Mouse (Mus musculus) thymus, adult 2 months (tissue): ENCODE measurements around the gene Fbxl16. TPM values are rescaled to one million over a fixed set of nuclear protein-coding genes. Genes with fewer than 3 reads are reported as not detected.

Source experiments
- DNase-seq: peaks from one replicate; pipeline ENCODE4 v3.0.0; 2021
- H3K27ac ChIP-seq: fragments of 200-500 bp; 2 replicates; pipeline ENCODE4 v1.5.1; 2012; ENCODE audit warnings: low read length, control low read depth; ENCODE audit not compliant: control insufficient read depth, insufficient read depth
- H3K27me3 ChIP-seq: fragments of 200-500 bp; 2 replicates; pipeline ENCODE4 v1.6.1; 2012; ENCODE audit warnings: mild to moderate bottlenecking, low read length, moderate library complexity, mixed read lengths; ENCODE audit not compliant: control insufficient read depth, insufficient read depth
- H3K36me3 ChIP-seq: fragments of 200-500 bp; 2 replicates; pipeline ENCODE4 v1.6.1; 2012; ENCODE audit warnings: mild to moderate bottlenecking, low read length, moderate library complexity; ENCODE audit not compliant: control insufficient read depth, insufficient read depth
- H3K4me1 ChIP-seq: fragments of 200-500 bp; replicated peaks from 2 replicates; pipeline ENCODE4 v1.6.1; 2012; ENCODE audit warnings: low read length; ENCODE audit not compliant: control insufficient read depth, insufficient read depth
- H3K4me3 ChIP-seq: fragments of 200-500 bp; 2 replicates; pipeline ENCODE4 v1.5.1; 2012; ENCODE audit warnings: mild to moderate bottlenecking, low read length, control low read depth, moderate library complexity; ENCODE audit not compliant: control insufficient read depth, insufficient read depth
- CTCF ChIP-seq: fragments of 200-500 bp; IDR thresholded peaks from 2 replicates; pipeline ENCODE4 v1.5.1; 2012; ENCODE audit warnings: mild to moderate bottlenecking, control low read depth, low read length, moderate library complexity, borderline replicate concordance; ENCODE audit not compliant: control insufficient read depth, poor library complexity, insufficient read depth; ENCODE audit errors: extremely low read depth
- POLR2A ChIP-seq: fragments of 200-500 bp; IDR thresholded peaks from 2 replicates; pipeline ENCODE4 v1.6.1; 2012; ENCODE audit warnings: mild to moderate bottlenecking, low read length, control low read depth, moderate library complexity; ENCODE audit not compliant: control insufficient read depth, poor library complexity, insufficient read depth; ENCODE audit errors: extremely low read depth
- WGBS: fragments of 180-500 bp; shearing (Covaris S2); methylation state at CpG from one replicate; pipeline ENCODE4 v1.1.7; 2018; 5-methylcytosine and 5-hydroxymethylcytosine counted together
- polyA plus RNA-seq: library from polyadenylated mRNA; depleted of rRNA; stranded (reverse); fragments of >200 nt; gene quantifications from 2 replicates; pipeline ENCODE4 v1.2.3, GENCODE M21; 2012

Gene Fbxl16
- polyA plus RNA-seq, 1 experiment: 0.61 TPM

GRCm38 (mm10) chr17:25775318-25776062 is 33.4 kb upstream of the Fbxl16 start:
- 79% methylated on average over 10 of the region's 10 CpGs for WGBS
- TF ChIP-seq POLR2A (no peak), CTCF (no peak)
- Histone ChIP-seq H3K4me1 (peaks cover 8% of the 10 kb centered on the region), H3K4me3 (no peak overlapping the region), H3K36me3 (no peaks in the 10 kb centered on the region), H3K27ac (no peak overlapping the region), H3K27me3 (no peaks in the 10 kb centered on the region)
- no peak for DNase-seq

- no peaks in the 10 kb centered on the region for H3K27me3 ChIP-seq
- TF ChIP-seq POLR2A (no peak), CTCF (no peak)
- no peaks in the 10 kb centered on the region; the same call in 1 of the 2 replicates for H3K36me3 ChIP-seq
Observed at GRCm38 (mm10) chr17:25777948-25778347, 30.9 kb upstream of the Fbxl16 start.

DNA sequence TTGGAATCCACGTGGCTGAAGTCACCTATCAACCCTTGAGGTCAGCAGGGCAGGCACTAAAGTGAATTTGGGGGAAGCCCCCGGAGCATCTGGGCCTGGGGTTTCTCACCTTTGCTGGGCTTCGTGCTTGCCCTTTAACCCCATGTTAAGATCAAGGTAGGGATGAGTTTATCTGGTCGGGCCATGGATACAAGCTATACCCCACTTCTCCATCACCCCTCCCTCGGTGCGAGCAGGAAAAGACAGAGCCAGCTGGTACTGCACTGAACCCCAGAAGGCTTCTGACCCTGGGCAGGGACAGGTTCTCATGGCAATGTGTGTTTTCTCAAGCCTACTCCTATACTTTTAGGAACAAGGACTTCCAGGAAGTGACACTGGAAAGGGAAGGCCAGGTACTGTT is 27.5 kb upstream of the Fbxl16 start:
- Histone ChIP-seq H3K36me3 (no peaks in the 10 kb centered on the region; the same call in 1 of the 2 replicates), H3K4me1 (peaks cover 15% of the 10 kb centered on the region), H3K4me3 (no peak overlapping the region), H3K27me3 (no peaks in the 10 kb centered on the region), H3K27ac (no peak overlapping the region)
- 86% methylated on average over 6 of the region's 6 CpGs for WGBS
- no peak for DNase-seq
- TF ChIP-seq POLR2A (no peak), CTCF (no peak)

More at GRCm38 (mm10) chr17:25777948-25778347, 30.9 kb upstream of the Fbxl16 start:
- Histone ChIP-seq H3K4me1 (peaks cover 8% of the 10 kb centered on the region), H3K27ac (no peak overlapping the region), H3K4me3 (no peak overlapping the region)
- no peak for DNase-seq
- 96% methylated on average over 5 of the region's 5 CpGs for WGBS

DNA sequence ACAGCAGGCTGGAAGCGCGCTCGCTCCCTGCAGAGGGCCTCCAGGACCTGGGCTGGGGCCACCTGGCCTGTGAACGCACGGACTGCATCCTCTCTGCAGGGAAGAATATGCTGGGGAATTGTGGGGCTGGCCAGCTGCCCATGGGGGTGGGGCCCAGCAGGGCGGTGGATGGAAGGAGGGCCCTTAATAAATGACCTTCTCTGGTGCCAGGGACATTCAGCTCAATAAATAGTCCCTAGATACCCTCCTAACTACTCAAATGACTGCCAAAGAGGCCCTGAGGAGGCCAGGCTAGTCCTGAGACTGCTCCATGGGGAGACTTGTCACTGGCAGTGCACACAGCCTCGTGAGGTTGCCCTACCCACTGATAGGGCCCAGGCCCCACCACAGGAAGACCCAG is 25.8 kb upstream of the Fbxl16 start:
- no peak for DNase-seq
- H3K27ac ChIP-seq: no peak overlapping the region
- WGBS: 93% methylated on average over 7 of the region's 7 CpGs
- no peaks in the 10 kb centered on the region for H3K27me3 ChIP-seq
- TF ChIP-seq POLR2A: no peak
- TF ChIP-seq CTCF: no peak
- H3K36me3 ChIP-seq: no peaks in the 10 kb centered on the region; the same call in 1 of the 2 replicates
- no peak overlapping the region for H3K4me3 ChIP-seq
- peaks cover 15% of the 10 kb centered on the region for H3K4me1 ChIP-seq

DNA sequence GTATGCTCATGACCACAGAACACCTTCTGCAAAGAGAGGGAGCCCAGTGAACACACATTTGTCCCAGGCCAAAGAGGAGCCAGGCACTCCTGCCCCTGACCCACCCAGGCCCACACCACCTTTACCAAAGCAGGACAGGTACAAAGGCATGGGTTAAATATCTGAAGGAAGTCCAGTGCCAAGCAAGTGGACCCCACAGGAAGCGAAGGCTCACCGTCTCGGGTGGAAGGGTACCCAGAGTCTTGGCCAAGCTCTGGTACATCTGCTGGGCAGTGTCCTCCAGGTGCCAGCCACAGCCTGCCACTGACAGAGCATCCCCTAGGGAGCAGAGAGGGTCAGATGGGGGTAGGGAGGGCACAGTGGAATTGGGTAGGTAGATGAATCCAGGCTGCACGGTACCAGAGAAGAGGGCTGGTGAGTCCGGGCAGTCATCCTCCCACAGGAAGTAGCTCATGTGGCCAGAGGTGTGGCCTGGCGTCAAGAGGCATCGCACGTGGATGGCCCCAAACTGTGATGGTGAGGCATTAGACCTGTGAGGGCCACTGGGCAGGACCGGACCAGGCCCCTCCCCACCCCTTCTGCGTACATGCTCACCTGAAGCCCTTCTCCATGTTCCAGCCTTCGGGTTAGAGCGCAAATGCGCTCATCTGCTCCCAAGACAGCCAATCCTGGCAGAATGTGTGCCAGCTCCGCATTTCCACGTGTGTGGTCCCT is 24.9 kb upstream of the Fbxl16 start:
- no peak for DNase-seq
- TF ChIP-seq POLR2A (no peak), CTCF (no peak)
- 88% methylated on average over 15 of the region's 15 CpGs for WGBS
- no peak overlapping the region for H3K27ac ChIP-seq
- H3K27me3 ChIP-seq: no peaks in the 10 kb centered on the region
- H3K4me3 ChIP-seq: no peak overlapping the region
- H3K4me1 ChIP-seq: peaks cover 15% of the 10 kb centered on the region
- no peaks in the 10 kb centered on the region; the same call in 1 of the 2 replicates for H3K36me3 ChIP-seq

DNA sequence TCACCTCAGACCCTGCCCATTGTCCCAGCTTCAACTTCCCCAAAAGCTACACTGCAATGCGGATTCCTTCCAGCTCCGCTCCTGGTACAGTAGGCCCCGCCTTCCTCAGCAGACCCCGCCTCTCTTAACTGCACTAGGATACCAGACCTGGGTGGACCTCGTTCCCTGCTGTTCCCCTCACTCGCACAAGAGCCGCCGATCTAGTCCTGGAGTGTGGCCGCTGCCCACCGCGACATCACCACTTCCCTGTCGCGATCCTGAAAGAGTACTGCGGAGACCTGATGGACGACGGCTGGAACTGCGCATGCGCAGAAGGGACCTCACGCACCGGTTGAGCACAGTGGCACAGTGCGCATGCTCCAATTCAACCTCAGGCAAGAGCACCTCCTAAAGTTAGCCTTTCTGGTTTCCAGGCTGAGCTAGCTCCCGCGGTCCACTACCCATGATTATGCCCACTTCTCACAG is 23.6 kb upstream of the Fbxl16 start, which contains the start of gene Haghl:
TSS of gene Haghl (minus strand) at position 393 of the 465 bp plus-strand sequence.
- Histone ChIP-seq H3K27me3 (no peaks in the 10 kb centered on the region), H3K4me3 (peak within 1 kb of the TSS; percentile 77), H3K27ac (no peak within 1 kb of the TSS), H3K4me1 (peaks cover 15% of the 10 kb centered on the region), H3K36me3 (no peaks in the 10 kb centered on the region; the same call in 1 of the 2 replicates)
- WGBS: under 1% methylated on average over 23 of the region's 23 CpGs
- TF ChIP-seq POLR2A: peak; percentile 36; the same call in 1 of the 2 replicates
- no peak for TF ChIP-seq CTCF
- peak; percentile 93 for DNase-seq
